Mouse (Mus musculus) leukemia stem cell, adult 10-12 weeks (primary cell): Measurements from ENCODE around the gene Tatdn3. TPM values are rescaled to one million over a fixed set of nuclear protein-coding genes. Genes with fewer than 3 reads are reported as not detected.

Experiments used
- polyA plus RNA-seq: library from polyadenylated mRNA; stranded (reverse); fragments of >175 nt; gene quantifications from 2 replicates; pipeline ENCODE4 v1.2.3, GENCODE M21; 2012; ENCODE audit warnings: low replicate concordance

Gene Tatdn3
- polyA plus RNA-seq, result 0.20 and 0.52 TPM in 2 replicates

DNA sequence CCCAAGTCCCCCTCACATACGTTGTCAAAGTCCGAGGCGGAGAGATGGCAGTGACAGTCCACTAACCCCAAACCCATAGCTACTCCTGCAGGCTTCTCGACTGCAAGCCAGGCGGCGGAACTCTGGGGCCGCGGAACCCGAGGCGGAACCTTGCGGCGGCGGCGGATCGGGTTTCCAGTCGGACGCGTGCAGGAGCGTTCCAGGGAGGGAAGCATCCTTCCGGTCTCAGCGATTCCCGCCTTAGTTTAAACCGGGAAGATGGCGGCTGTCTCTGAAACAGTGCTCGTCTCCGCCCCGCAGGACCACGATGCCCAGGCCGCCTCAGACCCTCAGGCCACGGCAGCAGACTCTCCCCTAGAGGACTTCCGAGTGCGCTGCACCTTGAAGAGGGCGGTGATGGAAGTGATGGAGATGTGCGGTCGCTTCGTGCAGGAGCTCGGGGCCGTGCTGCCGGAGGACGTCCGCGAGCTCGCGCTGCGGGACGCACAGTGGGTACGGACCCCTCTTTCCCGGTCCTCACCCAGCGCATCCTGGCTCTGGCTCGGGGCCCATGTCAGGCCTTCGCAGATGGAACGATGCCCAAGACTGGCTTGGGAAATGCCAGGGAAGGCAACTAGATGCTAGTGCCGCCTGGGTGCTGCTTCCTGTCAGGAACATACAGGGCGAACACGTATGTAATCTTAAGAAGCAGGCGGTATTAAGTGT lies at the start of gene Tatdn3, which contains the start of gene Nsl1:
TSS of gene Tatdn3 (minus strand) at position 152 of the 705 bp plus-strand sequence.
TSS of gene Nsl1 (plus strand) at position 232 of the 705 bp plus-strand sequence.

DNA sequence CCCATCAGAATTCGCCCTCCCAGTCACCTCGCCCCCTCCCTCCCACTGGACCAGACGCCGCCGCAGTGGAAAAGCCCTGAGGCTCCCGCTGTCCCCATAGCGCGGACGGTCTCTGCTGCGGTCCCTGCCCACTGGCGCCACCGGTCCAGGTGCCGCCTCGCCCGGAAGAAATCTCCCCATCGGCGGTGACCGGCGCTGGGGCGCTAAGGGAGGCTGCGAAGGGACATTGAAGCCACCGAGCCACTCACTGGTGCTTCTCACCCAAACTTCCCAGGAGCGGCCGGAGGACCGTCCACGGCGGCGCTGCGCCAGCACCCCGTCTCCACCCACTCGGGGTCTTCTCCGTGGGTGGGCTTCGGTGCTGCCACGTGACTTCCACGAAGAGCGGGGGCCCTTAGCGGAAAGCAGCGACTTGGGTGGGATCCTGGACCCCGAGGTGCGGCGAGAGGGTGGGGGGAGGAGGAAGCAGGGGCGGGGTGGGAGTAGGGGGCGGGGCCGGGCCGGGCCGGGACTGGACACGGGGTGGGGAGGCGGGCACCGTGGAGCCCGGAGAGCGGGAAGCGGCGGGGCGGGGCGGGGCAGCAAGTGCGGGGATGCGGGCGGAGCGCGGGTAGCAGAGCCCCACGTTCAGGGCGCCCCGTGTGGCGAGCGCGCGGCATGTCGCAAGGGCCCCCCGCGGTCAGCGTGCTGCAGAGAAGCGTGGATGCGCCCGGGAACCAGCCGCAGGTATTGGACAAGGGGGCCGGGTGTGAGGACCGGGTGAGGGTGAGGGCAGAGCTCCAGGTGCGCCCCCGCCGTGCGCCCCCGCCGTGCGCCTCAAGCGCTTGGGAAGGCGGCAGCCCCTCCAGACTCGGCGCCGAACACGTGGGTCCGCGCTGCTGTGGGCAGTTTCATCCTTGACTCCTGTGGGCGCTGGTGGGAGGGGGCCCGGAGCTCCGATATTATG lies 35.3 kb upstream of the Tatdn3 start, which contains the start of gene Batf3:
TSS of gene Batf3 (plus strand) at position 46 of the 946 bp plus-strand sequence.

DNA sequence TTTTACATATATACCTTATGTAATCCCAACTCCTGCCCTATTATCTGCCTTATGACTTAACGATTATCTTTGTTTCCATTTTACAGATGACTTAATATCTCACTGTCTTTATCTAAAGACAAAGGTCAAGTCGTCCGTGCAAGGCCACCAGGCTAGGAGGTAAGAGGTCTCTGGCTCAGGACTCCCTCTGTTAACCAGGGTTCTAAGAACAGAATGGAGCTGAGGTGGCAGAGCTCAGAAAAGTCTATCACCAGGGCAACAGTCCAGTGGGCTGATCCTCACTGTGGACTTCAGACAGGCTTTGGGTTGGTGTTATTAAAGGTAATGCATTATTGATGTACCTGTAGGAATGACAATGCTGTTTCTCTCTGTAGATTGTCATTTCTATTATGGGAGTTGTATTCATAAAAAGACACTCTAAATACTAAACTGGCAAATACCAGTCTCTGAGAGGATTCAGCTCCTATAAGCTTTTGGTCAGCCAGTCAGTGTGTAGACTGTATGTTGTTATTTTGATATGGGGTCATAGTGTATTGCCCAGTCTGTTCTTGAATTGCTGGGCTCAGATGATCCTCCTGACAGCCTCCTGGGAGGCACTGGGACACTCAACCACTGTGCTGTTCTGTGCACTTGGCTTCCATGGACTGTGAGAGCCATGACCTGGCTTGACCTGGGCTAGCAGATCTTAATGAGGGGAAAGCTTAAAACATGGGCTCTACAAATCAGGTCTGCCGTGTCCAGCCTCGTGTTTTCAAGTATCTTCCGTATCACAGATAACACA lies 26.0 kb downstream of the Tatdn3 start, which contains the start of gene Spata45:
TSS of gene Spata45 (plus strand) at position 86 of the 781 bp plus-strand sequence.

GRCm38 (mm10) chr1:191026021-191026713 lies 36.6 kb downstream of the Tatdn3 start, which contains the start of gene Flvcr1:
TSS of gene Flvcr1 (minus strand) at chr1:191026158.

Other genes with a start within 250 kb of the Tatdn3 start
- 12.5 and 17.5 TPM in 2 replicates for gene Rps6kc1, start 151.2 kb downstream of the Tatdn3 start, polyA plus RNA-seq
- gene Angel2, start 137.8 kb downstream of the Tatdn3 start, polyA plus RNA-seq, result 7.3 and 7.5 TPM in 2 replicates
- 0.77 and 1.3 TPM in 2 replicates for gene Vash2, start 83.6 kb downstream of the Tatdn3 start, polyA plus RNA-seq
- gene Flvcr1, start 36.8 kb downstream of the Tatdn3 start, polyA plus RNA-seq, result 24.0 and 28.2 TPM in 2 replicates
- not detected in 2 replicates for gene Spata45, start 26.3 kb downstream of the Tatdn3 start, polyA plus RNA-seq
- gene Nsl1, start 80 bp upstream of the Tatdn3 start, polyA plus RNA-seq, result 8.4 and 9.4 TPM in 2 replicates
- 5.5 and 11.2 TPM in 2 replicates for gene Batf3, start 34.9 kb upstream of the Tatdn3 start, polyA plus RNA-seq
- gene Fam71a, start 101.9 kb upstream of the Tatdn3 start, polyA plus RNA-seq, result not detected in 2 replicates
- gene Atf3, start 155.1 kb upstream of the Tatdn3 start, polyA plus RNA-seq, result 0.36 and 0.78 TPM in 2 replicates